Mouse (Mus musculus) embryonic facial prominence, embryonic 12.5 days (tissue): ENCODE measurements at regions not wholly inside any gene's neighbourhood (a gene's known extent, or its start where the extent isn't known, plus 50 kb on each side); places are given as distances from the start of the nearest gene placed in this dataset.

ENCODE experiments used
- ATAC-seq: fragments of 200-750 bp; cut with Nextera tagmentation; 2 replicates; pipeline ENCODE4 v1.8.0; 2017; ENCODE audit not compliant: insufficient number of reproducible peaks, insufficient read depth, low FRiP score, low TSS enrichment
- H3K27ac ChIP-seq: fragments of 300-500 bp; sonication (generic); 2 replicates; pipeline ENCODE4 v1.5.1; 2016; ENCODE audit warnings: mild to moderate bottlenecking
- H3K27me3 ChIP-seq: fragments of 300-500 bp; sonication (generic); 2 replicates; pipeline ENCODE4 v1.6.1; 2016; ENCODE audit warnings: mild to moderate bottlenecking, moderate library complexity
- H3K36me3 ChIP-seq: fragments of 300-500 bp; sonication (generic); 2 replicates; pipeline ENCODE4 v1.6.1; 2016; ENCODE audit warnings: mild to moderate bottlenecking
- H3K4me1 ChIP-seq: fragments of 300-500 bp; sonication (generic); 2 replicates; pipeline ENCODE4 v1.6.1; 2016
- H3K4me2 ChIP-seq: fragments of 300-500 bp; sonication (generic); replicated peaks from 2 replicates; pipeline ENCODE4 v1.6.1; 2016; ENCODE audit warnings: mild to moderate bottlenecking, moderate library complexity
- H3K4me3 ChIP-seq: fragments of 300-500 bp; sonication (generic); 2 replicates; pipeline ENCODE4 v1.5.1; 2016; ENCODE audit warnings: mild to moderate bottlenecking
- H3K9ac ChIP-seq: fragments of 300-500 bp; sonication (generic); 2 replicates; pipeline ENCODE4 v1.6.1; 2016; ENCODE audit warnings: mild to moderate bottlenecking, moderate library complexity
- H3K9me3 ChIP-seq: fragments of 300-500 bp; sonication (generic); 2 replicates; pipeline ENCODE4 v1.6.1; 2016; ENCODE audit warnings: mild to moderate bottlenecking, moderate library complexity
- WGBS: fragments of 180-500 bp; shearing (Covaris S2); methylation state at CpG from one replicate; pipeline ENCODE4 v1.1.7; 2016; 5-methylcytosine and 5-hydroxymethylcytosine counted together

DNA sequence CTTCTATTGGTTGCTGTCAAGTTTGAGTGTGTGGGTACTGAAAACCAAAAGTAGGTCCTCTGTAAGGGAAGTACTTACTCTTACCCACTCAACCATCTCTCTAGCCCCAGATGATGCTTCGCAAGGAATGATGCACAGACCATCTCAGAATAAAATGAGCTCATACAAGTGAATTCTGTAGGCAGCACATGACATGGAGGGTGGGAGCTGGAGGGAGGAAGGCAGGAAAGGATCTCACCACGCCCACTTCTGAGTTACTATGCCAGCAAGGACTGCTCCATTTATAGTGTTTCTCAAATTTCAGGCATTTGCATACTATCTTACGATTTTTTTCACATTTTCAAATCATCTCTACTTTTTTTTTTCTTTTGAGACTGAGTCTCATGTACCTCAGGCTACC, 273.8 kb upstream of the Rack1 start:
- Histone ChIP-seq H3K9ac (no peak overlapping the region), H3K4me1 (no peaks in the 10 kb centered on the region), H3K4me2 (no peak overlapping the region), H3K4me3 (no peak overlapping the region), H3K36me3 (no peaks in the 10 kb centered on the region), H3K27ac (no peak overlapping the region), H3K27me3 (no peaks in the 10 kb centered on the region), H3K9me3 (no peaks in the 10 kb centered on the region)
- no peak for ATAC-seq
- WGBS: 70% methylated on average over 3 of the region's 3 CpGs

DNA sequence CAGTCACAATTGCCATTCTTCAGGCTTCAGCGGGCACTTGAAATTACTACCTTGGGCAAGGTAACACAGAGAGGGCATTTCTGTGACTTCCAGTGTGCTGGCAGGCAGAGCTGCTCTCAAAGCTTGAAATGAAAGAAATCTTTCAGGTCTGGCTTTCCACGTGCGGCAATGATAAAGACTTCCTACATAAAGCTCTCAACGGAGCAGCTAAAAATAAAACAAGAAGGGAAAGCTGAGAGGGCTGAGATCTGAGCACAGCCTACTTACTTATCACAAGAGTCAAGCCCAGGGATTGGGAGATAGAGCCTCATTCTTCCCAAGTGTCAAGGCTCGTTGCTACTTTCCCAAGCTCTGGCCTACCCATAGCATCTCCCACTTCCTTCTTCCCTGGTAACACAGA, 274.6 kb upstream of the Rack1 start:
- 65% methylated on average over 5 of the region's 5 CpGs for WGBS
- H3K9me3 ChIP-seq: no peaks in the 10 kb centered on the region
- no peak overlapping the region for H3K4me3 ChIP-seq
- H3K9ac ChIP-seq: no peak overlapping the region
- no peak overlapping the region for H3K27ac ChIP-seq
- H3K4me1 ChIP-seq: no peaks in the 10 kb centered on the region
- no peaks in the 10 kb centered on the region for H3K27me3 ChIP-seq
- no peak overlapping the region for H3K4me2 ChIP-seq
- ATAC-seq: no peak
- H3K36me3 ChIP-seq: no peaks in the 10 kb centered on the region

DNA sequence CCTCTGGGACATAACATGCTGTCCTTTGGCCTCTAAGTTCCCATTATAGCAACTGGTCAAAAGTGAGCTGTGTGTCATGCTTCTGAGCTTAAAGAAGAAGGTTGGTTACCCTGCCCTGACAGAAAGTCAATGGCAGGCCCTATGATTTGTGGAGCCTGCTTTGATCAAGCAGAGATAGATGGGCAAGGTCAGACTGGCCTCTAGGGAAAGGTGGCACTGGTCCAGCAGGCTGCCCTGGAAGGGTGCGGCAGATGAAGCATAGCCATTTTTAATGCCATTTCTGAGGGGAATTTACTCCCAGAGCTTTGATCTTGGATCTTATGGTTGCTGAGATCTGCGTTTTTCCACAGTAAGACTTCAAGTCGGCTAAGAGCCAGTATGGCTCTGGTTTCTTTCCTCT, 293.2 kb upstream of the Rack1 start:
- WGBS: 77% methylated on average over 3 of the region's 3 CpGs
- ATAC-seq: no peak
- H3K4me1 ChIP-seq: no peaks in the 10 kb centered on the region

DNA sequence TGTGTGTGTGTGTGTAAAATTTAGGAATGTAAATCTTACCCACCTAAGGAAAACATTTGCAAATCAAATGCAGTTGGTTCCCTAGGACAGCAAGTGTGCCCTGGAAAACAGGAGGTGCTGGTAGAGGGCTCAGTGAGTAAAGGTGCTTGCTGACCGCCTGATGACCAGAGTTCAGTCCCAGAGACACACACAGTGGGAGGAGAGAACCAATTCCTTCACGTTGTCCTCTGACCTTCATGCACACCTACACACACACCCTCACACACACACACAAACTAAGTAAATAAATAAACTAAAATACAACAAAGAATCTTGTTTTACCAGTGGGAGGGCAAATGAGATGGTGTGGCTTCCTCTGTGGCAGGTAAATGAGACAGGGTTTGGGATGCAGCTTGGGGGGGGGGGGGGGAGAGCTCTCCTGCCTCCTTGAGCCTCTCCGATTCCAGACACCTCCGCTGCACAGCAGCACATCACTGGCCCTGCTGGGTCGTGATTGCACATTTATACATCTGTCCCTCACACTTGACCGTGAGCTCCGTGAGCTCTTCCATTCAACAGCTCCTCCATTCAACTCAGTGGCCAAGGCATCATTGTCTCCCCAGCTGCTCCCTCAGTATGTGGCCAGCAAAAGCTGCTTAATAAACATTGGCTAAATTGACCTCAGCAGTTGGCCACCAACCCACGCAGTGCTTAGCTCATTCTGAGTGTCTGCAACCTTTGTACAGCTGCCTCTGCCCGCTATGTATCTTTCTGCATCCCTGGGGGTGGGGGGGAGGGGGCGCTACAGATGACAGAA, 297.9 kb upstream of the Rack1 start:
- no peak overlapping the region for H3K4me2 ChIP-seq

More for the DNA sequence above, 293.2 kb upstream of the Rack1 start:
- Histone ChIP-seq H3K4me3 (no peak overlapping the region), H3K36me3 (no peaks in the 10 kb centered on the region), H3K4me2 (no peak overlapping the region), H3K27me3 (no peaks in the 10 kb centered on the region), H3K9ac (no peak overlapping the region), H3K9me3 (no peaks in the 10 kb centered on the region), H3K27ac (no peak overlapping the region)

DNA sequence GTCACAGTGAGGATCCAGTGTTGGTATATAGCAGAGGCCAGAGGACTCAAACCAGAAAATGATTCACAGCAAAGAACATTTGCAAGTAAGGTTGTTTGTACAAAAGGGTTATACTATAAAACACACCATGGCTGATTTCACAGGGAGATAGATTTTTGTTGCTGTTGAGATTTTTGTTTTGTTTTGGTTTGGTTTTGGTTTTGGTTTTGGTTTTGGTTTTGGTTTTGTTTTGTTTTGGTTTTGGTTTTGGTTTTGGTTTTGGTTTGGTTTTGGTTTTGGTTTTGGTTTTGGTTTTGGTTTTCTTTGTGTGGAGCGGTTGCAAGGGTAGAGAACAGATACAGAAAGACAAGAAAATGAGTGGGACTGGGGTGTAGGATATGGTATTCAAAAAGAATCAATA, 301.1 kb upstream of the Rack1 start:
- no peak for ATAC-seq
- Histone ChIP-seq H3K4me2 (no peak overlapping the region), H3K9me3 (no peaks in the 10 kb centered on the region), H3K9ac (no peak overlapping the region), H3K36me3 (no peaks in the 10 kb centered on the region), H3K4me3 (no peak overlapping the region), H3K4me1 (no peaks in the 10 kb centered on the region), H3K27me3 (no peaks in the 10 kb centered on the region), H3K27ac (no peak overlapping the region)
- 86% methylated on average over 1 of the region's 1 CpGs for WGBS

More for the DNA sequence above, 297.9 kb upstream of the Rack1 start:
- Histone ChIP-seq H3K9me3 (no peaks in the 10 kb centered on the region), H3K27ac (no peak overlapping the region), H3K9ac (no peak overlapping the region), H3K4me1 (no peaks in the 10 kb centered on the region), H3K36me3 (no peaks in the 10 kb centered on the region), H3K4me3 (no peak overlapping the region), H3K27me3 (no peaks in the 10 kb centered on the region)
- no peak for ATAC-seq
- 36% methylated on average over 10 of the region's 10 CpGs for WGBS

DNA sequence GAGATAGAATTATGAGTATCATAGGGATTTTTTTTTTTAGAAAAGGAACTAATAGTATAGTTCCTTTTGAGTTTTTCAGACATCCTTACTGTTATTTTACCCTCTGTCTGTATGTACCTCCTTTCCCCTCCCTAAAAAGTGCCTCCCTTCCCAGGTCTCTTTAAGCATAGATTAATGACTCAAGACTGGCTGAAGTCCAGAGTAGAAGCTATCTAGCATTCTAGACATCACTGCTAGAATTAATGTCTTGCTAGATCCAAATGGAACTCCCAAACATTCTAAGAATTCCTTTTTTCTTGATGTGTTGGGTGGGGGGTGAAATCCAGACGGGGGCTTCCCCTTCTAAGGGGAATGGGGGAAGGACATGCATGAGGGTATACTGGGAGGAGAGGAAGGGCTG, 311.8 kb upstream of the Rack1 start:
- H3K4me1 ChIP-seq: no peaks in the 10 kb centered on the region
- no peaks in the 10 kb centered on the region for H3K27me3 ChIP-seq
- no peak overlapping the region for H3K9ac ChIP-seq
- ATAC-seq: no peak
- no peaks in the 10 kb centered on the region for H3K9me3 ChIP-seq
- no peak overlapping the region for H3K27ac ChIP-seq
- no peaks in the 10 kb centered on the region for H3K36me3 ChIP-seq
- no peak overlapping the region for H3K4me2 ChIP-seq
- WGBS: 61% methylated on average over 1 of the region's 1 CpGs
- H3K4me3 ChIP-seq: no peak overlapping the region

DNA sequence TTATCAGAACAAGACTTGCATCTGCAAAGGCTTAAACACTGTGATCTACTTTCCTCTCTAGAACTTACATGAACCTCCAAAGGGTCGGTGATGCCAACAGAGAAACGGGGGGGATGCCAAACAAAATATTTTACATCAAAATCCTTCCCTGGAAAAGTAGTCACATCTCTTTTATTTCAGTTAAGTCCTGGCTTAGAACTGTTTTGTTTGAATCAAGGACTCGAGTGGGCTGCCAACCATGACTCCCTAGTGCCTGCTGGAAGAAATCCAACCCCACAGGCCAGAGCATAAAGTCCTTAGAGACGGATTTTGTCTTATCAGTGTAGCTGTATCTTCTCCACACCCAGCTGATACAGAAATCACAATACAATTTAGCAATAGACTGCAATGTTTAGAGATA, 336.1 kb upstream of the Rack1 start:
- 48% methylated on average over 4 of the region's 4 CpGs for WGBS

DNA sequence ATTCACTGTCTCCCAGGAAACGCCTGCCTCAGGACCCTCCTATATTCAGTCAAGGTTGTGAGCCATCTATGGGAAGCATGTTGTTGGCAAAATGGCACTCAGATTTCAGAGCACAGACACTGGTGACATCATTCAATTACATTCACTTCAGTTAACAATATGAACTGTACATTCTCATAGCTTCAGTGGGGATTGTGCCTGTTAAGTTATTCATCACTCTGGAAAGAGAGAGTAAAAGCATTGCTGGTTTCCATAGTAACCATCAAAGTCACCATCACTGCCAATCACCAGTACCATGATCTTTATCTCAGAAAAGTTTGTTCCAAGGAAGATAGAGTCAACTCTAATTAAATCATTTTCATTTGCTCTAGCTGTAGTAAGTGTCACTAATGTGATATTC, 350.2 kb upstream of the Rack1 start:
- Histone ChIP-seq H3K4me3 (no peak overlapping the region), H3K27me3 (no peaks in the 10 kb centered on the region), H3K4me2 (no peak overlapping the region), H3K36me3 (no peaks in the 10 kb centered on the region), H3K9ac (no peak overlapping the region), H3K27ac (no peak overlapping the region), H3K4me1 (no peaks in the 10 kb centered on the region), H3K9me3 (no peaks in the 10 kb centered on the region)
- 72% methylated on average over 1 of the region's 1 CpGs for WGBS
- ATAC-seq: no peak

More for the DNA sequence above, 336.1 kb upstream of the Rack1 start:
- H3K9ac ChIP-seq: no peak overlapping the region
- H3K27ac ChIP-seq: no peak overlapping the region
- no peaks in the 10 kb centered on the region for H3K36me3 ChIP-seq
- no peak overlapping the region for H3K4me2 ChIP-seq
- no peaks in the 10 kb centered on the region for H3K4me1 ChIP-seq
- H3K9me3 ChIP-seq: no peaks in the 10 kb centered on the region
- H3K27me3 ChIP-seq: no peaks in the 10 kb centered on the region
- no peak overlapping the region for H3K4me3 ChIP-seq
- ATAC-seq: no peak

DNA sequence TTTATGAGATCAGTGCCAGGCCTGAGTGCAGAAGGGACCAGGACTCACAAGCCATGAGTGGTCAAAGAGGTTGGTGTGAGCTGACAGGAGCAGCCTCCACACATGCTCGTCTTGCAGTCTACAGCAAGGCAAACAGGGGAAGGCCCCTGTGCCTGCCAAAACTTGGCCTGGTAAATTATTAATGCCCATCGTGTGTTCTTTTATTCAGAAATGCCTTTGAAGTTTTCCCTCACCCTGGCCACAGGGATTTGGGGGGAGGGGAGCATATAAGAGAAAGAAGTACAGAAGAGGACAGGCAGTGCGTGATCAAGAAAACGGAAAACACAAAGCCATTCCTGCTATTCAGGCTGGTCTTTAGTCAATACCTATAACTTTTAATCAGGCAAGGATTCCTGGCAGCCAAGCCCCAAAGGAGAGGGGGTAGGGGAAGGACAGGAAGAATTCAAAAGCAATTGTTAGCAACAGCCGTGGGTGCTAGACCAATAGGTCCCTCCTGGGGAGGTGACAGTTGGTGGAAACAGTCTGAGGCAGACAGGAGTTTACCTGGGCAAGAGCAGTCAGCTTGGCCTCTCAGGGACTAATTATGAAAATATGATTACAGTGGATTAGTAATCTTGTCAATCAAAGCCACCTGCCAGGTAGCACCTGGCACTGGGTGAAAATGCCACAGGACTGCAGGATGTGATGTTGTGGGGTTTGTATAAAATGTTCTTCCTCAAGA, 357.4 kb upstream of the Rack1 start:
- H3K36me3 ChIP-seq: no peaks in the 10 kb centered on the region
- no peak overlapping the region for H3K27ac ChIP-seq
- no peak for ATAC-seq
- H3K9me3 ChIP-seq: no peaks in the 10 kb centered on the region
- H3K27me3 ChIP-seq: no peaks in the 10 kb centered on the region
- no peaks in the 10 kb centered on the region for H3K4me1 ChIP-seq
- no peak overlapping the region for H3K4me2 ChIP-seq
- 58% methylated on average over 5 of the region's 5 CpGs for WGBS
- H3K4me3 ChIP-seq: no peak overlapping the region
- no peak overlapping the region for H3K9ac ChIP-seq

DNA sequence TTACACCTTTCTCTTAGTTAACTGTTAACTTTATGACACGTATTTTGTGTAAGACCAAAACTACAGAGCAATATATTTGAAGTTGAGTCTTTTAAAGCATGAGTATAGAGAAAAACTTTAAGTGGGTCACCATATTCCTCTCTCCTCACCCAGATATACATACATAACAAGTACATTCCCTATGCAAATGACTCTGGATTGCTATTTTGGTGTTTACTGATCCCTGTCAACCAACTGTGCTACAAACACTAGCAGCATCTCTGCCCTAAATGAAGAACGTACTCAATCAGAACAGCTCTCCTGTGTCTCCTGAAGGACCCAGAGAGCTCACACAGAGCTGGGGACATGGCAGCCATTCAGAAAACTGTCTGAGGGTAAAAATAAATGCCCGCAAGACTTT, 363.4 kb upstream of the Rack1 start:
- Histone ChIP-seq H3K9me3 (no peaks in the 10 kb centered on the region), H3K9ac (no peak overlapping the region), H3K27ac (no peak overlapping the region), H3K36me3 (no peaks in the 10 kb centered on the region), H3K4me3 (no peak overlapping the region), H3K4me1 (no peaks in the 10 kb centered on the region), H3K27me3 (no peaks in the 10 kb centered on the region), H3K4me2 (no peak overlapping the region)
- no peak for ATAC-seq
- WGBS: 86% methylated on average over 3 of the region's 3 CpGs

DNA sequence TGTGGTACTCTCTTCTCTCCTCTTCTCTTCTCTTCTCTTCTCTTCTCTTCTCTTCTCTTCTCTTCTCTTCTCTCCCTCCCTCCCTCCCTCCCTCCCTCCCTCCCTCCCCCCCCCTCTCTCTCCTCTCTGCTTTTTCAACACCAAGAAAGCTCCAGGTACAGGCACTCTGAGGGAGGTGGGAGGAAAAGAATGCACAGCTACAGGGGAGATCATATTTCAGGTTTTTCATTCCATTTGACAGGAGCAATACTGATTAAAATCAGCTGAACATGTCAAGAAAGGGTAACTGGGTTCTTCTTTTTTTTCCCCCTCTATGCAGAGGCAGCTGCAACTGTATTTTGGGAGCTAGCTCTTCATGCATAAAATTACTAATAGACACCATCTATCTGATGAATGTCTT, 368.8 kb upstream of the Rack1 start:
- Histone ChIP-seq H3K27me3 (no peaks in the 10 kb centered on the region), H3K4me2 (no peak overlapping the region), H3K9ac (no peak overlapping the region), H3K36me3 (no peaks in the 10 kb centered on the region), H3K9me3 (no peaks in the 10 kb centered on the region), H3K4me1 (no peaks in the 10 kb centered on the region), H3K4me3 (no peak overlapping the region), H3K27ac (no peak overlapping the region)
- ATAC-seq: no peak

DNA sequence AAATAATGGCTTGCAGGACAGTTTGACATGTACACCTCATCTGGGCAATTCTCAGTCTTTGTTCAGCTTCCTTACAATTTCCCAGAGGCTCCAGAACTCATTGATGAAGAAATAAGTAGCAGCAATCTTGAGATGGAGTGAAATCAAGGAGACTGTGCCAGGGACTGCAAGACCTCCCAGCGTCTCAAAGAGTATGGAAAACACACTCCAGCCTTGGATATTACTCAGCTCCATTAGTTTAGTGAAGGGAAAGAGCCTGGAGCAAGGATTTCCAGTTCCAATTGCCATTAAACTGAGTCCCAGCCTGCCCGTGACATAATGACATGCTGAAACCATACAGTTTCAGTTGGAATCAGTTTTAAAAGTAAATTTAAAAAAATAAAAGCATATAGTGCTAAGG, 372.7 kb upstream of the Rack1 start:
- ATAC-seq: no peak
- 57% methylated on average over 2 of the region's 2 CpGs for WGBS
- Histone ChIP-seq H3K4me1 (no peaks in the 10 kb centered on the region), H3K27ac (no peak overlapping the region), H3K9me3 (no peaks in the 10 kb centered on the region), H3K27me3 (no peaks in the 10 kb centered on the region), H3K9ac (no peak overlapping the region), H3K36me3 (no peaks in the 10 kb centered on the region), H3K4me2 (no peak overlapping the region), H3K4me3 (no peak overlapping the region)
